Mouse (Mus musculus): ENCODE measurements at regions not wholly inside any gene's neighbourhood (a gene's known extent, or its start where the extent isn't known, plus 50 kb on each side); places are given as distances from the start of the nearest gene placed in this dataset.

DNA sequence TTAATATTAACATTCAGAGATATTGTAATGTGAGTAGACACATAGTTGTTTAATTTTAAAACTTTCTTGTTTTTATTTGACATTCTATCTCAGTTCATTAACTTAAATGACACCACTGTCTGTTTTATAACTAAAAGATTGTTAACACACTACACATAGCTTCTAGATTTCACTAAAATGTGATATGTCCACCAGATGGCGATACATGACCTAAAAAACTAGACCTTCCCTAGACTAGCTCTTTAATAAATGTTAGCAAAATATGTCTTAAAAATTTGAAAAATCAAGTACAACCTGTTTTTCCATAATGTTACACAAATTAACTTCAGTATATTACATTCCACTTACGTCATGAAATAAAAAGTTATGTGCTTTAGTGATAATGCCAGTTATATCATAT is 1398.8 kb upstream of the Cdh9 start:
- Histone ChIP-seq H3K4me1 (no peaks in the 10 kb centered on the region), H3K36me3 (no peaks in the 10 kb centered on the region), H3K4me2 (replicated peaks) (no peak overlapping the region), H3K4me3 (no peak overlapping the region), H3K27ac (no peak overlapping the region), H3K9ac (no peak overlapping the region), H3K27me3 (no peaks in the 10 kb centered on the region), H3K9me3 (no peaks in the 10 kb centered on the region)
- 23% methylated on average over 2 of the region's 2 CpGs for WGBS
- peak; percentile 72; the same call in 1 of the 2 replicates for ATAC-seq (ENCODE audit: low FRiP score, low read depth)

DNA sequence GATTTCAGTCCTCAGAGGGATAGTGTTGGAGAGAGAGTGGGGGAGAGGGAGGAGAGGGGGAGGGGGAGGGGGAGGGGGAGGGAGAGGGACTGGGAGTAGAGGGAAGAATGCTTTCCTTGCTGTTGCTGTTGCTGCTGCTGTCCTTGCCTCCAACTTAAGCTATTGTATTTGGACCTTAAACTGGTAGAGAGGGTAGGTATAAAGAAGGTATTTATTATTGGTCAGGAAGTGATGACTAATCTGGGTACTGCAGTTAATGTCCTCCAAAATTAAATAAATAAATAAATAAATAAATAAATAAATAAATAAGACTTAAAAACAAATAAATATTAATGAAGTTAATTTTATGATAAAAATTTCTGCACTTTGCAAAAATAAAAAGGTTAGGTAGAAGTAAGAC is 1396.6 kb upstream of the Cdh9 start:
- Histone ChIP-seq H3K27ac (no peak overlapping the region), H3K36me3 (no peaks in the 10 kb centered on the region), H3K9ac (no peak overlapping the region), H3K9me3 (no peaks in the 10 kb centered on the region), H3K27me3 (no peaks in the 10 kb centered on the region), H3K4me2 (replicated peaks) (no peak overlapping the region), H3K4me1 (no peaks in the 10 kb centered on the region), H3K4me3 (no peak overlapping the region)
- no peak for ATAC-seq (ENCODE audit: low FRiP score, low read depth)

DNA sequence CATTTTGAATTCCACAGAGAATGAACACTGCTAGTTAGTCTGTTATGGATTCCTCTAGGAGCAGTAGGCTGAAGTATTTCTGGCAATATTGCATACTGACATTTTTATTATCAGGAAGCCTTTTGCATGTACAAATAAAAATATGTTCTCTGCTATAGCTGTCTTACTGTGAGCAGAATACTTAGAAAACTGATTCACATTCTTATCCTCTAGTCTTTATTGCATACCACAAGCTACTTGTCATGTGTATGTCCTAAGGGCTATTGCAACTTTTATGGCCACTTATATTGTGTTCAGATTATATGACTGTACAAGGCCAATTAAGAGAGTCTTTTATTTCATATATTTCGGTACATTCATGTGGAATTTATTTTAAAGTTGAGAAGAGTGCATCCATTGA is 1366.7 kb upstream of the Cdh9 start:
- no peaks in the 10 kb centered on the region for H3K4me1 ChIP-seq
- no peak overlapping the region for H3K9ac ChIP-seq
- WGBS = 44% methylated on average over 1 of the region's 1 CpGs
- no peak for ATAC-seq (ENCODE audit: low FRiP score, low read depth)
- no peak overlapping the region for H3K4me2 ChIP-seq (replicated peaks)
- no peak overlapping the region for H3K4me3 ChIP-seq
- H3K27ac ChIP-seq = no peak overlapping the region
- H3K27me3 ChIP-seq = no peaks in the 10 kb centered on the region
- no peaks in the 10 kb centered on the region for H3K36me3 ChIP-seq
- H3K9me3 ChIP-seq = no peaks in the 10 kb centered on the region

DNA sequence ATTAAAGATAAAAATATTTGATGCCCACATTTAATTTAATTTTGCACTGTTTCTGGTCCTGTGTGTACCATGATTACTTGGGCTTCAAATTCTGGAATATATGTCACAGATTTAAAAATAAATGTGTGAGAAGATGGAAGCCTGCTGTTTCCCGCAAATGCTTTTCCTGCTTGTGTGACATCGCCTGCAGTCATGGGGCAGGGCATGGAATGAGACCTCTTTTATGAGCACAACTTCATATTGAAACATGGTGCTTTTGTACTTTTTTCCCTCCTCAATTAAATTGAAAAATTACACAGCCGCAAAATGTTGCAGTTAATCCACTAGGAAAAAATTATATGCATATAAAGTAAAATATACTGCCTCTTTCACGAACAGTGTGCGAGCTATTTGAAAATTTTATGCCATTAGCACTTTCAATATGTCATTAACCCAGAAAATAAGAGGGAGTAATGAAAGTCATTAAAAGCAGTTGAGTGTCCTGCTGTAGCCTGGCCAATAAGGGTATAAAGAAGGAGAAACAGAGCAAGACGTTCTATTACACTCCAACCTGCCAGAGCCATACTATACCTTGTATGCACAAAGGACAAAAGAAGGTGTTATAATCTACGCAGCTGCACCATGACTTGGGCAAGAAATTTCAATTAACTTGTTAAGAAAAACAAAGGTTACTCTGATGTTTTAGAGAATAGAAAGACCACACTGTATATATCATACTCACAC is 1336.1 kb upstream of the Cdh9 start:
- Histone ChIP-seq H3K4me1 (no peaks in the 10 kb centered on the region), H3K9me3 (no peaks in the 10 kb centered on the region), H3K4me3 (no peak overlapping the region), H3K4me2 (replicated peaks) (no peak overlapping the region), H3K27me3 (no peaks in the 10 kb centered on the region), H3K9ac (no peak overlapping the region), H3K36me3 (no peaks in the 10 kb centered on the region), H3K27ac (no peak overlapping the region)
- WGBS = 47% methylated on average over 7 of the region's 7 CpGs
- ATAC-seq (ENCODE audit: low FRiP score, low read depth) = peak; percentile 73
